Mouse (Mus musculus) NIH3T3 (cell line): Measurements from ENCODE around the gene Pelp1.
"Not testable (repeated sequence)": the region's sequence is repeated elsewhere in the genome, so short reads cannot be mapped to it uniquely, and the experiment has no call there.

ENCODE experiments used
- DNase-seq: peaks from one replicate; pipeline ENCODE4 v3.0.0-alpha.2; 2012; ENCODE audit warnings: low read depth

Pelp1 gene

DNA sequence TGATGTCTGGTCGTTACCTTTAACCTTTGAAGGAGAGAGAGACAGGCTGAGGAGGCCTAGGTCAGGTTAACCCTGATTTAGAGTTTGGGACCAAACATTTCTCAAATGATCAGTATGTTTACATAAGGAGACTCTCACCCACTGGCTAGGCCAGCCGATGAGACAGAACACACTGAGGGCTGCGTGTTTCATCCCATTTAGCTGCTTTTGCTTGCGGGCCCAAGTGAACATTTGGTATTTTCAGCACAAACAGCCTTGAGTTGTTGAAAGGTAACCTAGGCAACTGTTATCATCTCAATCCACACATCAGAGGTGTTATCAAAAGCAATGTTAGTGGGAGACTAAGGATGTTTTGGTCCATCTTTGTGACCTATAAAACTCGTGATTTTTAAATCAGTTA, 9.7 kb upstream of the Pelp1 start:
- no peak for DNase-seq

DNA sequence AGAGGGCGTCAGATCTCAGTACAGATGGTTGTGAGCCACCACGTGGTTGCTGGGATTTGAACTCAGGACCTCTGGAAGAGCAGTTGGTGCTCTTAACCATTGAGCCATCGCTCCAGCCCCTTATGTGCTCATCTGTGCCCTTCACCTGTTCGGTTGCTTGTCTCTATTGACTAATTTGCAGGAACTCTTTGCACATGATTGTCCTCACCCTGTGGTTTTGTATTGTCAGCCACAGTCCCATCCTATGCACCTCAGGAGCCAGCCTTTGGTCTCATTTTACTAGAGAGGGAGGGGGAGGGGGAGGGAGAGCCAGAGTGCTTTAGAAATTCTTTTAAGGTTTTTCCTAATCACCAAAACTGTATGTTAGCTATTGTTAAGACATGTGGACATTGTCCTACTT, 8.4 kb upstream of the Pelp1 start:
- DNase-seq: no peak

DNA sequence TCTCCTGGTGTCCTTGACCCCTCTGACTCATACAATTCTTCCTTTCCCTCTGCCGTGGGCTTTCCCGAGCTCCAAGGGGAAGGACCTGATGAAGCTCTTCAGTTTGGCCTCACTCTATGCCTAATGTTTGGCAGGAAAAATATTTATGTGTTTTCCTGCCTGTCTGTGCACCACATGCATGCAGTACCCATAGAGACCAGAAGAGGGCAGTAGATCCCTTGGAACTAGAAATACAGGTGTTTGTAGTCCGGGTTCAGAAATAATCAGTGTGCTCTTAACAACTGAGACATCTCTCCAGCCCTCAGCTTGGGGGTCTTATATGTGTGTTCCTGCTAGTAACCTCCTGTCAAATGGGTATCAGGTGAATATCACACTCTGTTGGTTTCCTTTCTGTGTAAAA, 4.1 kb upstream of the Pelp1 start:
- DNase-seq: peak; percentile 91

DNA sequence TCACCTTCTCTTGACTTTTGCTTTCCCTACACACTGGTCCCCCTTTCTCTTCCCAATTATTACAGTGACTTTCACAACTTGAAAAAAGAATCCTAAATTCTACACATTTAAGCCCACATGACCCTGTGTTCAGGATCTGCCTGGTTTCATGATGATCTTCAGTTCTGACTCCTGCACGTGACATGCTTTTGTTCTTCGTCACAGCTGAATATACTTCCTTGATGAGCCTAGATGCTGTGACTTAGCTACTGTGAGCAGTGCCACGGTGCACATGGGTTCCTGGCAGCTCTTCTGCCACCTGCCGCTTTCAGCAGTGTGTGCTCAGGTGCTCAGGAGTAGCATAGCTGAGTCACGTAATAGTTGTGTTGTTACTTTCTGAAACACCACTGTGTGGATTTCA, 2.8 kb upstream of the Pelp1 start:
- DNase-seq: no peak

- DNase-seq: no peak
Measured at GRCm38 (mm10) chr11:70410297-70410643, 439 bp upstream of the Pelp1 start.

DNA sequence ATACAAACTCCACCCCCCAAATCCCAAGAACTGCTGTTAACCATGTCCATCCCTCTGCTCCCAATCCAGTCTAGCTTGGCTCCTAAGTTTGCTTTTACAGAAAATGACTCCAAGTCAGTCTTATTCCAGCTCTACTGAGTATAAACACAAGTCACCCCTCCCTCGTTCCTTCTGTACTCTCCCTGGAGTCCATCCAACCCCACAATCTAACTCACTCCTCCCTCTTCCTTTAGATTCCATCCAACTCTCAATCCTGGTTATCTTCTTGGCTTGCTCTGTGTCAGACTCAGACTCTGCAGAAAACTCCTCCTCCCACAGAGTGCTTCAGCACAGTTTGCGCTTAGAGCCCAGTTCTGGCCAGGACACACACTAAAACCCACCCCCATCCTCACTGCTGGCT, 6.2 kb downstream of the Pelp1 start:
- peak; percentile 75 for DNase-seq

GRCm38 (mm10) chr11:70389421-70389820, 20.4 kb downstream of the Pelp1 start:
- DNase-seq: peak; percentile 54

GRCm38 (mm10) chr11:70387436-70387835, 22.4 kb downstream of the Pelp1 start:
- no peak for DNase-seq

DNA sequence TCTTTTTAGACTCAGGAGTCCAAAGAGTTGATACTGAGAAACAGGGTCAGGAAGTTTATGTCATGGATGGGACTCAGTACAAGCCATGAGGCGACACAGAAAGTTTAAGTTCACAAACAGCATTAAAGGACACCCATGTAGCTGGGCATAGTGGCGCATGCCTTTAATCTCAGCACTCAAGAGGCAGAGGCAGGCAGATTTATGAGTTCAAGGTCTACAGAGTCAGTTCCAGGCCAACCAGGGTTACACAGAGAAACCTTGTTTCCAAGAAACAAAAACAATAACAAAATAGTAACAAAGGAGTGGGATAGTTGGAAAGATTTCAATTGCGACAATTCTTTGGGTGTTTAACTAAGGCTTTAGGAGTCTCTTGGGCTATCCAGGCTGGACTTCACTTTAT, 25.7 kb downstream of the Pelp1 start:
- no peak for DNase-seq

DNA sequence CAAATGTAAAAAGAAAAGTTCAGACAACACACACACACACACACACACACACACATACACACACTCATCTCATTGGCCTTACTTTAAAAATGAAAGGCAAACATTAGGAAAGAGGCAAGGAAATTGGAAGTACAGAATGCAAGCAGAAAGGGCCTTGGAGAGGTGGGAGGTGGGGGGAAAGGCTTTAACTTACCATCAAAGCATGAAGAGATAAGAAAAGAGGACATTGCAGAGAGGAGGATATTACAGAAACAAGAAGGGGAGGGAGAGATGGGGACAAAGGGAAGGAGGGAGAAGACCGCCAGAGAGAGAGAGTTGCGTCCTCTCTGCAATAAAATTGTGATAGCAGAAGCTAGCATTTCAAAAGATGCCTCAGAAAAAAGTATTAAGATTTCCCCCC, 28.5 kb downstream of the Pelp1 start:
- no peak for DNase-seq

- no peak for DNase-seq
Measured at GRCm38 (mm10) chr11:70380478-70381005, 29.3 kb downstream of the Pelp1 start.

DNA sequence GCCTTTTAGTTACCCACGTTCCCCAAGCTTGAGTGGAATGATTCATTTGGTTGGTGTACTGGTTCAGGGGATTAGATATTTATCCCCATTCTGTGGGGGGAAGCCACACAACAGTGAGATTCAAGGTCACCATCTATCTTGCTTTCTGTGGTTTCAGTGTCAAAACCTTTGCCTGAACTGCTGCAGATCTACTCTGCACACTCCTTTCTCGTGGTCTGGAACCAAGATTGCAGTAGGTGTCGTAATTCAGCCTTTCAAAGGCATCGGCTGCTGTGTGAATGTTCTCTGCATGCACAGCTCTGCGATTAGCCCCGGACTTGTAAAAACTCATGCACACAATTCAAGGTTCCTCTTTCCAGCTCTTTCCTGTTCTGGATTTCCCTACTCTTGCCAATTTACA, 33.8 kb downstream of the Pelp1 start:
- DNase-seq: no peak

- no peak for DNase-seq
Measured at GRCm38 (mm10) chr11:70374302-70374701, 35.5 kb downstream of the Pelp1 start.

DNA sequence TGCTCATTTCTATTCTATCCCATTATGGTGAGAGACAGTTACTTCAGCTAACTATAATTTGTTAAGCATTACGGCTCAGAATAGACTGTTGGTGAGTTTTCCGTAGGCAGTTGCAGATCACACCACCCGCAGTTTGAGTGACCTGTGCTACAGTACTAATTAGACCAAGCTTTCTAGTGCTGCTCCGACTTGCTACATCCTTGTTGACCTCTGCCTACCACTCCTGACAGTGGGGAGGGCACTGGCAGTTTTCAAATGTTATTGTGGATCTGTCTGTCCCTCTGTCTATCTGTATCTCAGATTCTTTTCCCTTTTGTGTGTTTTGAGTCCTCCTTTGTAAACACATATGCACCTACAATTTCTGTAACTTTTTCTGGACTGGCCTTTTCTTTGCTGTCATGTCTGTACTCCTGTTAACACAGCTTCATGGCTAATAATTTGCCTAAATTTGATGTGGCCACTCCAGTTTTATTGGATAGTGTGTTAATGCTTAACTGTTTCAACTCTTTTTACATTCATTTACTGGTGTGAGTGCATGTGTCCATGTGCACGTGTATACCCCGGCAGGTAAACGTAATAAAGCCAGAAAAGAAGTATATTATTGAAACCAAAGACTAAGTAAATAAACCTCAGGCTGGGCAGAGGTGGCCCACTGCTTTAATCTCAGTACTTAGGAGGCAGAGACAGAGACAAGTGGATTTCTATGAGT, 36.8 kb downstream of the Pelp1 start:
- no peak for DNase-seq

GRCm38 (mm10) chr11:70372396-70372795, 37.4 kb downstream of the Pelp1 start:
- no peak for DNase-seq

GRCm38 (mm10) chr11:70368626-70369025, 41.2 kb downstream of the Pelp1 start:
- DNase-seq: not testable (repeated sequence)

DNA sequence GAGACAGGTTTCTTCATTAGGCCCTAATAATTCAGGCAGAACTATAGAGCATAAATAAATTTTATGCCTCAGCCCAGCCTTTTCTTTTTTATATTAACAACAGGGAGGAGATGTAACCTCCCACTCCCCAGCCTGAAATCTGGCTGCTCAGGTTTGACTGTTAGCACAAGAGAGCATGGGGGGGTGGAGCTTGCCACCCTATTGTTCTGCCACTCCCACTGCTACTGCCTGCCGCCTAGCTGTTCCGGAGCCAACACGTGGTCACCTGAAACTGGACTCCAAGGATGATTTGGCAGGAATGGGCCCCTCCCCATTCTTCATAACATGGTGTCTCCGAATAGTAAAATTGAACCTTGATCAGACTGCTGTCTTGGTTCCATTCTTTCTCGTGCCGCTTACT, 42.1 kb downstream of the Pelp1 start:
- not testable (repeated sequence) for DNase-seq

DNA sequence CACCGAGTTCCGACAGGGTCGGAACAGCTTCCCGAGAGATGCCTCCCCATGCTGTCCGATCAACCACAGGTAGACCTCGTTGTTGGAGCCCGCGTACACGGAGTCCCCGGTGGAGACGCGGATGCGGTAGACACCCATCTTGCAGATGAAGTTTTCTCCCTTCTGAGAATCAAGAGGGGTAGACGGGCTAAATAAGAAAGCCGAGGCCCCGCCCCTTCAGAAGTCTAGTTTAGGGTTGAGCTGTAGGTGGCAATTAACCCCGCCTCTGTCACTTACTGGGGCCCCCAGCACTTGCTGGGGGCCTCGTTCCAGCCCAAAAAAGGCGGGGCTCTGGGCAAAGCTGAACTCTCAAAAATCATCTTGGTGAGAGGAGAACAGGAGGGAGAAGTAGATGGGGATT, 58.0 kb downstream of the Pelp1 start, which contains the start of gene Alox15:
Alox15 (minus strand) TSS at position 164 of the 400 bp plus-strand sequence.
- DNase-seq: no peak

DNA sequence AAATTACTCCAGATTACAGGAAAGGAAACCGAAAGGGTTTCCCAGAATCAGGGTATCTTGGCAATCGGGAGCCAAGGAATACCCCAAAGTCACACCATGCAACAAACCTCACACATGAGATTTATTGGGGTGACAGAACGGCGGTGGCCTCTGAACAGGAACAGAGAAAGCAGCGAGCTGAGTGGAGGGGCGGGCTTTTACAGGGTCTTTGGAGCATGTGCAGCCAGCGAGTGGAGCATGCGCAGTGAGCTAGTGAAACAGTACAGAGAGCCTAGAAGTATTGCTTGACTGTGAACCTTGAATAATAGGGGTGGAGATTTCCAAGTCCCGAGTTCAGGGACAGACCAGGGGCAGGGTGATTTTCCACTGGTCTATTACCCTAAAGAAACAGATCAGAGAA, 61.2 kb downstream of the Pelp1 start:
- DNase-seq: no peak

GRCm38 (mm10) chr11:70347861-70348260, 62.0 kb downstream of the Pelp1 start:
- no peak for DNase-seq

DNA sequence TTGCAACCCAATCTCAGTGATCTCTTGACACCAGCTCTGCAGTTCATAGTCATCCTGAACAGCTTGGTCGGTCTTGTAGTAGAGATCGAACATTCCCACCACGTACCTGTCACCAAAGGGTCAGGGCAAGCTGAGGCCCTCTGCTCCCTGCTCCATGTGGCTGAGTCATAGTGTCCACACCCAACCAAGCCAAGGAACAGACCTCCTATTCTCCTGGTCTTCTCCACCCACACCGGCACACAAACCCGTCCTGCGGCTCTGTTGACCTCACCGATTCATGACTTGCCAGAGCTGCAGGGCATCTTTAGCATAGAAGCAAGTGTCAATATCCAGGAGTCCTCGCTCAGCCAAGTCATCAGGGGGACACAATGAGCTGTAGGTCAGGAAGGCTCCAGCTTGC, 64.3 kb downstream of the Pelp1 start:
- no peak for DNase-seq

GRCm38 (mm10) chr11:70345061-70345460, 64.8 kb downstream of the Pelp1 start:
- DNase-seq: no peak
